Mouse (Mus musculus) liver, embryonic 14.5 days (tissue): Measurements from ENCODE around the gene Cog4.

Experiments used
- CTCF ChIP-seq: IDR thresholded peaks from 2 replicates; pipeline ENCODE4 v1.5.1; 2016; ENCODE audit warnings: antibody characterized with exemption, low read depth, control low read depth
- EP300 ChIP-seq: IDR thresholded peaks from 2 replicates; pipeline ENCODE4 v1.6.1; 2016; ENCODE audit warnings: antibody characterized with exemption, low read depth

- no peak for TF ChIP-seq EP300
- TF ChIP-seq CTCF, result no peak
Observed at GRCm38 (mm10) chr8:110824861-110825260, 21.5 kb upstream of the Cog4 start.
